Mouse (Mus musculus): ENCODE measurements around the gene Cpne5.

Cpne5 gene

DNA sequence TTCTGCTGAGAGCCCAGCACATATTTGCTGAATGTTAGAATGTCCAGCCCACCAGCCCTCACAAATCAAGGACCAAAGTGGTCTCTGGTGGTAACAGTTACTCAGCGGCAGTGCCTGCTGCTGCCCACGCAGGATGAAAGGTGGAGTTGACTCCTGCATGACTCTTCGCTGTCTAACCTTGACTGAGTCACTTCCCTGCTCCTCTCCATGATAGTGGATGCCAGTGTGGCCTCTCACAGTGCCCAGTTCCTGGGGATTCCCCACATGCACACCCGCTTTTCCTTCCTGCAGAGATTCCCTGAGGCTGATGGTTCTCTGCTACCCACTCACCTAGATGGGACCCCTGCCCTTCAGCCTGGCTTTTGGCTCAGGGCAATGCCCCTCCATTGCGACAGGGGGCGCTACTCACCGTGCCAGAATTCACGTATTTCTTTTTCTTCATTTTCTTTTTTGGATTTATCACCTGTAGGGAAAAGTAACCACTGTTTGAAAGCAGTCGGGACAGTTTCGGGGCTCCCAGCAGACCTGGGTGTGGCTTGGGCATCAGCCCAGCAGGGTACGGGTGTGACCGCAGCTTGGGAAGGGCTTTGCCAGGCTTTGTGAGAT, 68.9 kb downstream of the Cpne5 start:
- no peak for DNase-seq (ENCODE audit: low spot score)

DNA sequence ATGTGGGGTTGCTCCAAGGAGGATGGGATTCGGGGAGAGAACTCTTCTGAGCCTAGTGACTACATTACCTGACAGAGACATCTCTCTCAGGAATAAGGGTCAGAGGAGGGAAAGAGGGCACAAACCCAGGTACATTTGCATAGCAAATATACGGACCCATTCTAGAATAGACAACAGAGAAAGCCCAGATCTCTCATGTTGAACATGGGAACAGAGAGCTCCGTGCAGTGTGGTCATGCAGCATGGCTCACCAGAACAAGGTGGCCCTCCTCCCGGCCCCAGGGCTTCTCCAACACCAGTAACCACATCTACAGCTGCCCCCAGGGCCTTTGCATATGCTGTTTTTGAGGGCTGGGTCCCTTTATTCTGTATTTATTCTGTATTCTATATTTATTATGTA, 69.5 kb downstream of the Cpne5 start:
- no peak for DNase-seq (ENCODE audit: low spot score)

GRCm38 (mm10) chr17:29167371-29167770, 70.6 kb downstream of the Cpne5 start:
- DNase-seq (ENCODE audit: low spot score): no peak

DNA sequence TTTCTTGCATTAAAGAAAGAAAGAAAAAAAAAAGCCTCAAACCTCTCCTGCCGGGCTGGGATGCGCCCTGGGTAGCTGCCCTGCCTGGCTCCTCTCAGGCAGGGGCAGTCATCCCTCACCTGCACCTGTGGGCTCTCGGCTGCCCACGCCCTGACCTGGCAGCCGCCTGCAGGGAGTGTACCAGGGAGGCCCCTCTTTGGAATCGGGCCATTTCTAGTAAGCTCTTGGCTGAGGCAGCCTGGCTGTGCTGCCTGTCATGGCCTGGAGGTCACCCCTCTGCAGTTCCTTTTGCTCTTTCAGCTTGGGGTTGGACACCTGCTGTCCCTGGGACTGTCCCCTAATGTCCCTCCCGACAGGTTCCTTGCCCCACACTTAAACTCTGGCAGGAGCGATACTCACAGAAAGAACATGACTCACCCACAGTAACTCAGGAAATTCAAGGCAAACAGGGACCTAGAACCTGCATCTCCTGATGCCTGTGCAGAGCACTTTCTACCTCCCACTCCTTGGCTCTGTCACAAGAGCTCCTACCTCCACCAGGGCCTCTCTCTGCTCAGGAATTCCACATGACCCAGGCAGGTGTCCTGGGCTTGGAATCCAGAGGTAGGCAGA, 71.9 kb downstream of the Cpne5 start:
- DNase-seq (ENCODE audit: low spot score): no peak

DNA sequence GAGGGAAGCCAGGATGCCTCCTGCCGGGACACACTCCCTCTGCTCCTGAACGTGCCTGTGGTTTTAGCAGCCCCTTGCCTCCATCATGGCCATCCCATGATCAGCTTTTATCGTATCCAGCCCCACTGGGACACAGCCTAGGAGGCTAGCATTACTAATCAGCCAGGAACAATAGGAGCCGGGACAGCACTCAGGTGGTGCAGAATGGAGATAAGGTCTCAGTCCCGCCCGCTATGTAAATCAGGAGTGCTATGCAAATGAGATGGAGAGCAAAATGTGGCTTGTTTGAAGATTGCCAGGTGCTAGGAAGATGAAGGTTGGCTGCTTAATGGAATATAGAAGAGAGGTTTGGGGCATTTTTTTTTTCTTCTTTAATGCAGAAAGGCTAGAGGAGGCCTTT, 72.5 kb downstream of the Cpne5 start:
- DNase-seq (ENCODE audit: low spot score): no peak

GRCm38 (mm10) chr17:29164469-29165111, 73.4 kb downstream of the Cpne5 start:
- DNase-seq (ENCODE audit: low spot score): no peak

- DNase-seq (ENCODE audit: low spot score): no peak
Measured at GRCm38 (mm10) chr17:29162334-29162733, 75.6 kb downstream of the Cpne5 start.

DNA sequence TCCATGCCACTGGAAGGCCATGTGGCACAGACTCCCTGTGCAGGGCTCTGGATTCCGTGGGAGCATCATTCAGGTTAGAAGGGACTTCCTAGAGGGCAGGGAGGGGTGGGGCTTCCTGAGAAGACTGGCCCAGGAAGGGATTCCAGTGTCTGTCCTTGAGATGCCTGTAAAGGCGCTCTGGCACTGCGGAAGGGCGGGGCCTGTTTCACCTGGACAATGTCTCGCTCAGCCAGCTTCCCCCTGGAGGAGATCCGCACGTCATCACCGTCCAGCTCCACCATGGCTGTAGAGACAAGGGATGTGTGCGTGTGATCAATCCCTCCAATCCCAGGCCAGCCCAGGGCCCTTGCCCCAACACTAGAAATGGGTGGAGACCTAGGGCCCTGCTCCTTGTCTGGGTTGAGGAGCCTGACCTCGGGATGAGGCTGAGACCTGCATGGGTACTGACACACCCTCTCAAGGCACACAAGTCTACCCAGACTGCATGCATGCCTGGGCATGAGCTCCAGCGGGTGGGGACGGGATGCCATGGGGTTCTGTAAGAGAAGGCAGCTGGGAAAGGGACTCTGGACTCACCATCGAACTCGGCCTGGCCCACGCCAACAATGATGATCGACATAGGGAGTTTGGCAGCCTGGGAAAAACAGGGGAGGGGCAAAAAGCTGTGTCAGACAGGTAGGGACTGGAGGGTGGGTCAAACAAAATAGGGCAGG, 78.1 kb downstream of the Cpne5 start:
- DNase-seq (ENCODE audit: low spot score): no peak

DNA sequence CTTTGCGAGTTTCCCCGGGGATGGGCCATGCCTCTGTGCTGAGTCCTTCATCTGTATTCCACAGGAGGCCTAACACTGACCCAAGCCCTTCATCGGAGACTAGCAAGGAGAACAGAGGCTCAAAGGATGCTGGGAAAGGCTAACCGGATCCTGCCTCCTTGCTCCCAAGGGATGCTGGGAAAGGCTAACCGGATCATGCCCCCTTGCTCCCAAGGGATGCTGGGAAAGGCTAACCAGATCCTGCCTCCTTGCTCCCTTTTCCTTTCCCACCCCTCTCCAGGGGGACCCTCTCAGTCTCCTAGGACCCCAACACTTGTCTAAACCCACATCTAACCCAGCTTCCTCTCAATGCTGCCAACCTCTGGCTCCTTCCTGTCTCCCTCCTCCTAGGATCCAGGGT, 78.6 kb downstream of the Cpne5 start:
- no peak for DNase-seq (ENCODE audit: low spot score)

- DNase-seq (ENCODE audit: low spot score): no peak
Measured at GRCm38 (mm10) chr17:29158899-29159298, 79.1 kb downstream of the Cpne5 start.

DNA sequence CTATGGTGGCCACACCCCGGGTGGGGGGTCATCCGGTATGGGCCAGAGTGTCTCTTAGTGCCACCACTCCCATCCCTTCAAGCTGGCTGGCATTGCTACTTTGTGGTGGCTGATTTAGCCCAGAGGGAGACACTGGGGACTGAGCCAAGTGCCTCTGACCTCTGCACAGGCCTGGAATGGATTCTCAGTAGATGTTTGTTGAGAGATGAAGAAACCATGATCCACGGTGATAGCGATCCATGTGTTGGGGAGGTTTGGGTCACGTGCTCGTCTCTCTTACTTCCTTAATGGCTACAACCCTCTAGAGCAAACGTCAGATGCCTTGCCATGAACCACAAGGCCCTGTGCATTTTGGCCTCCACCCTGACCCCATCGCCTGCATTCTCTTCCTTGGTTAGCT, 81.1 kb downstream of the Cpne5 start:
- no peak for DNase-seq (ENCODE audit: low spot score)

DNA sequence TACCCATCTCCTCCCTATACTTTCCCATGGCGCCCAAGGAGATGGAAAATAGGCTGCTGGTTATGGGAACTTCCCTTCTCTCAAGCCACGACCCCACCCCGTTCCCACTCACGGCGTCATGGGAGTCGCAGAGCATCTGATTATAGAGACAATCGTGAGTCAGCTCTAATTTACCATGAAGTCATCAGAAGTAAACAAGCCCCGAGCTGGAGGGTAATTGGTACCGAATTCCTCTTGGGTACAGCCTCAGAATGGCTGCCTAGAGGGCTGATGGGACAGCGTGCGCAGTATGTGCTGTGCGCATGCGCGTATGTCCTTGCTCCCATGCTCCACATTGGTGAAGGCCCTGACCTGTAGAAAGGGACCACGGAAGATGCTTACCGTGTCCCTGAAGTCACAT, 81.6 kb downstream of the Cpne5 start:
- no peak for DNase-seq (ENCODE audit: low spot score)

- DNase-seq (ENCODE audit: low spot score): no peak
Measured at GRCm38 (mm10) chr17:29155355-29156135, 82.4 kb downstream of the Cpne5 start.

DNA sequence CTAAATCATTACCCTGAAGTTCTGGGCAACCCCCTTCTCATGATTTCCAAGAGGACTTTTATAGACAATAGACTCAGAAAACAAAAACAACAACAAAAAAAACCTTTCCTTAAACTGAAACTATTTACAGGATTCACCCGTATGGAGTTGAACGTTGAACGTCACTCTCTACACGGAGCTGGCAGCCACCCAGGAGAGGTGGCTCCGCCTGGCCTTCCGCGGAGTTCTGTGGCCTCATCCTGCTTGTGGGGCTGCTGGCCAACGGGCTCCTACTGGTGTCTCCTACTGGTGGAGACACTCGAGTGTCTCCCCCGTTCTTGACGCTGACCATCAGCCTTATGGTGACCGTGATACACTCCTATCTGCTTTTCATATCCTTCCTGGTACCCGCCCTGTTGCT, 83.7 kb downstream of the Cpne5 start:
- no peak for DNase-seq (ENCODE audit: low spot score)

DNA sequence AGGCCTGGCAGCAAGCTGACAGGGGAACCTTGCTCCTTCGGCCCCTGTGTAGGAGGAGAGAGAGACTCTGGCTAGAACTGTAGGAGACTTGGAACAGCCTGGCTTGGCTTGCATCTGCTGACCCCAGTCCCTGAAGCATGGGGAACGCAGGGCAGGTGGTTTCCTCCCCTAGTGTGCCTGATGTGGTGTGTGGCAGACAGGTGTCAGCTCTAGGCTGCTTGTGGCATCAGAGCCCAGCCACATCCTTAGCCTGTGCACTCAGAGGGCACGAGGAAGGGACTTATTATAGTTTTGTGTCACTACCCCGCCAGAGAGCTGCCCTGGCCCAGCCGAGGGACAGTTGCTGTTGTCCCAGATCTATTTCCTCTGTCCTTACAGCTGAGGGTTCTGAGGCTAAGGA, 85.4 kb downstream of the Cpne5 start:
- no peak for DNase-seq (ENCODE audit: low spot score)

- no peak for DNase-seq (ENCODE audit: low spot score)
Measured at GRCm38 (mm10) chr17:29149766-29150165, 88.2 kb downstream of the Cpne5 start.

DNA sequence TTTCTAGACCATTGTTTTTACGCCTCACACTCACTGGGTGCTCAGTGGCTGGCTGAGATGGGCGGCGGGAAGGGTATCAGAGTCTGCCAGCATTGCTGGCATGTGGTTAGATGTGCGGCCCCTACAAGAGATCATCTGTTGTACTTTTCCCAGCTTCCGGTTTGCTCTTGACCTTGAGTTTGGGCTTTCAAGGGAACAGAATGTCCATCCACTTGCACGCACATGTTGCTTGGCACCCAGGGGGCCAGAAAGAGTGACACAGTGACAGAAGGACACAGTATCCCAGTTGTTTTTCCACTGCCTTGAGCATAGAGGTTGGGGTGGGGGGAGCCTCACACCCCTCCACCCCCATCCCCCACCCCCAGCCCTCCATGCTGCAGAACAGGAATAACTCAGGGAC, 90.2 kb downstream of the Cpne5 start:
- DNase-seq (ENCODE audit: low spot score): no peak

GRCm38 (mm10) chr17:29147273-29147672, 90.7 kb downstream of the Cpne5 start:
- DNase-seq (ENCODE audit: low spot score): no peak

DNA sequence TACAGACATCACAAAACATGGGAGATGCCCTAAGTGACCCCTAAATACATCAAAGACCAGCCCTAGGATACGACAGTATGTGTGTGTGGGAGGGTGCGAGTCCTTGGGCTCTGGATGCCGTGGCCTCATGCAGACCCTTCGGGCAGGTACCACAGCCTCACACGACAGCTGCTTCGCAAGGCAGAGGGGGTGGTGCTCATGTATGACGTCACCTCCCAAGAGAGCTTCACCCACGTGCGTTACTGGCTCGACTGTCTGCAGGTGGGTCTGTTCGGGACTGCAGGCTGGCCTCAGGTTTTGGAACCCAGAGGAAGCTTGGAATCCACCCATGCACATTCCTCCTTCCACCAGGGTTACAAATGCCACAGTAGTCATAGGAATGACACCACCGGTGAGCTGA, 92.9 kb downstream of the Cpne5 start:
- no peak for DNase-seq (ENCODE audit: low spot score)

DNA sequence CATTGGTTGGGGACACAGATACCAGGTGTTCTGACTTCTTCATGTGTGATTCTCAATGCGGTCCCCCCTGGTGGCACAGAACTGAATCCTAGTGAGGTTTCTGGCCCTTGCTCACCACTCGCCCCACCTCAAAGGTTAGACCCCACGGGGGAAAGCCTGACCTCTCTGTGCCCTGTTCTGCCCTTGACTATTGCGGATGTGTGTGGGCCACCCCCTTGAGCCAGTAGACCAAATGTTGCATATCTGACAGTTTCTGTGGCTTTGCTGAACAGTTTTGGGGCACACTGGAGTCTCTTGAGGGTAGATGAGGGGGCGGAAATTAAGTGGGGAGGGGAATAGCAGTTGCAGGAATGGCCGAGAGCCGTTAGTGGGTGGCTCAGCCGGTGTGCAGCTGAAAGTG, 94.7 kb downstream of the Cpne5 start:
- no peak for DNase-seq (ENCODE audit: low spot score)

- no peak for DNase-seq (ENCODE audit: low spot score)
Measured at GRCm38 (mm10) chr17:29141577-29141976, 96.4 kb downstream of the Cpne5 start.

DNA sequence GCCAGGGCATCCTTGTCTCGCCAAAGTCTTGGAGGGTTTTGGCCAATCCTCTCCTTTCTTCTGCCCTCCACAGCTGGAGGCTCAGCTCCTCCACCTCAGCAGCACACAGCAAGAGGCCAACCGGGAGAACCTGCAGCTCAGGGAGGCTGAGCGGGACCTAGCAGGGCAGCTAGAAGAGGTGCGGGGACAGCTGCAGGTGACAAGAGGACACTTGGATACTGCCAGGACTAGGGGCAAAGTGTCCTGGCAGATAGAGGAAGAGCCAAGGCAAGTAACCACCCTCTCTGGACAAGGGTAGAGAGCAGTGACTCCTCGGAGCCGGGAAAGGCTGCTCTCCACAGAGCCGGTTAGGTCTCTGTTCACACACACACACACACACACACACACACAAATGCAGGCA, 100.1 kb downstream of the Cpne5 start:
- DNase-seq (ENCODE audit: low spot score): no peak
